Mouse (Mus musculus) myocyte (in vitro differentiated cells): ENCODE measurements at regions not wholly inside any gene's neighbourhood (a gene's known extent, or its start where the extent isn't known, plus 50 kb on each side); places are given as distances from the start of the nearest gene placed in this dataset.

Experiments
- H3K27me3 ChIP-seq: one replicate; pipeline ENCODE4 v1.6.1; 2011; ENCODE audit not compliant: control insufficient read depth, insufficient read depth, insufficient read length
- H3K36me3 ChIP-seq: one replicate; pipeline ENCODE4 v1.6.1; 2011; ENCODE audit not compliant: control insufficient read depth, insufficient read depth
- H3K4me2 ChIP-seq: one replicate; pipeline ENCODE4 v1.6.1; 2011; ENCODE audit warnings: low read depth, control low read depth
- H3K4me3 ChIP-seq: one replicate; pipeline ENCODE4 v1.5.1; 2011; ENCODE audit warnings: mild to moderate bottlenecking, control low read depth, moderate library complexity
- H3K79me2 ChIP-seq: one replicate; pipeline ENCODE4 v1.6.1; 2011; ENCODE audit not compliant: control insufficient read depth, insufficient read depth
- H3ac ChIP-seq: one replicate; pipeline ENCODE4 v1.6.1; 2011; ENCODE audit not compliant: control insufficient read depth, insufficient read length
- CEBPB ChIP-seq: IDR thresholded peaks from 2 replicates; pipeline ENCODE4 v1.6.1; 2011; ENCODE audit warnings: mild to moderate bottlenecking, moderate library complexity; ENCODE audit not compliant: poor library complexity, insufficient read depth, severe bottlenecking
- E2F4 ChIP-seq: IDR thresholded peaks from one replicate; pipeline ENCODE4 v1.6.1; 2011; ENCODE audit warnings: mild to moderate bottlenecking, control low read depth, moderate library complexity; ENCODE audit not compliant: insufficient read depth
- MAX ChIP-seq: IDR thresholded peaks from one replicate; pipeline ENCODE4 v1.6.1; 2011; ENCODE audit warnings: low read depth, mild to moderate bottlenecking, control low read depth
- MYOD1 ChIP-seq, 3 experiments: IDR thresholded peaks; one replicate each; pipeline ENCODE4 v1.6.1; 2011; ENCODE audit warnings: control low read depth in 2 of 3, low read depth in 2 of 3, mild to moderate bottlenecking in 2 of 3, moderate library complexity in 1 of 3; ENCODE audit not compliant: insufficient read length in 2 of 3, control insufficient read depth in 1 of 3
- MYOG ChIP-seq, 3 experiments: IDR thresholded peaks; one replicate each; pipeline ENCODE4 v1.6.1; 2011; ENCODE audit warnings: control low read depth in 2 of 3, low read depth in 2 of 3, mild to moderate bottlenecking in 2 of 3; ENCODE audit not compliant: insufficient read length in 2 of 3, control insufficient read depth in 1 of 3, insufficient read depth in 1 of 3
- POLR2A ChIP-seq: IDR thresholded peaks from one replicate; pipeline ENCODE4 v1.6.1; 2011; ENCODE audit warnings: low read depth, mild to moderate bottlenecking, control low read depth, moderate library complexity; ENCODE audit not compliant: insufficient read length
- POLR2AphosphoS2 ChIP-seq: IDR thresholded peaks from one replicate; pipeline ENCODE4 v1.6.1; 2011; ENCODE audit warnings: low read depth, control low read depth; ENCODE audit not compliant: insufficient read length
- REST ChIP-seq: IDR thresholded peaks from one replicate; pipeline ENCODE4 v1.6.1; 2011; ENCODE audit warnings: mild to moderate bottlenecking, control low read depth, moderate library complexity; ENCODE audit not compliant: insufficient read depth, insufficient read length
- SRF ChIP-seq: IDR thresholded peaks from one replicate; pipeline ENCODE4 v1.6.1; 2011; ENCODE audit warnings: low read depth; ENCODE audit not compliant: control insufficient read depth, insufficient read length
- TCF12 ChIP-seq: IDR thresholded peaks from one replicate; pipeline ENCODE4 v1.6.1; 2011; ENCODE audit warnings: mild to moderate bottlenecking, control low read depth; ENCODE audit not compliant: poor library complexity, insufficient read depth, severe bottlenecking
- TCF3 ChIP-seq: IDR thresholded peaks from one replicate; pipeline ENCODE4 v1.6.1; 2011; ENCODE audit warnings: low read depth, control low read depth; ENCODE audit not compliant: insufficient read length
- USF1 ChIP-seq: IDR thresholded peaks from one replicate; pipeline ENCODE4 v1.6.1; 2011; ENCODE audit warnings: low read depth, mild to moderate bottlenecking, control low read depth, moderate library complexity

DNA sequence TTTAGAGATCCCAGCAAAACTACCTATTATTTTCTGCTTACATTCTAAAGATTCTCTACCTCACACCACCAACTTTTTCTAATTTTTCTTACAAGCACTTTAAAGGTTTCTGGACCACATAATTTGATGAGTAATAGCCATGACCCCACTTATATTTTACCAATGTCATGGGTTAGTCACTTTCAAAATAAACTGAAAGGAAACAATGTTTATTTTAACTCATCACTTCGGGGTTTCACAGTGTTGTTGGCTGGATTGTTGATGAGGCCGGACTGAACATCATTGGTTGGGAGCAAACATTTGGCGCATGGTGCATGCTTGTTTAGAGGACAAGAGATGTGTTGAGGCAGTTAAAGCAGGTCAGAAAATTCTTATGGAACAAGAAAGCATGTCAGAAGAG is 124.1 kb downstream of the Fzd1 start:
- Histone ChIP-seq H3K4me2 (peak overlapping the region; percentile 12), H3ac (no peak overlapping the region), H3K4me3 (no peak overlapping the region), H3K27me3 (no peaks in the 10 kb centered on the region), H3K36me3 (no peaks in the 10 kb centered on the region), H3K79me2 (no peaks in the 10 kb centered on the region)
- TF ChIP-seq POLR2A, result no peak
- no peak for TF ChIP-seq MYOD1 (IDR thresholded peaks at IDR 0.05; ENCODE audit: control insufficient read depth in 1 of 3, insufficient read length in 2 of 3, low read depth in 2 of 3)
- TF ChIP-seq TCF3, result no peak
- TF ChIP-seq USF1, result no peak
- TF ChIP-seq CEBPB, result no peak
- TF ChIP-seq TCF12, result no peak
- TF ChIP-seq POLR2AphosphoS2, result no peak
- TF ChIP-seq E2F4, result no peak
- no peak for TF ChIP-seq MAX
- TF ChIP-seq REST, result no peak
- TF ChIP-seq MYOG (IDR thresholded peaks at IDR 0.05; ENCODE audit: control insufficient read depth in 1 of 3, insufficient read depth in 1 of 3, insufficient read length in 2 of 3, low read depth in 2 of 3), result no peak
- no peak for TF ChIP-seq SRF

DNA sequence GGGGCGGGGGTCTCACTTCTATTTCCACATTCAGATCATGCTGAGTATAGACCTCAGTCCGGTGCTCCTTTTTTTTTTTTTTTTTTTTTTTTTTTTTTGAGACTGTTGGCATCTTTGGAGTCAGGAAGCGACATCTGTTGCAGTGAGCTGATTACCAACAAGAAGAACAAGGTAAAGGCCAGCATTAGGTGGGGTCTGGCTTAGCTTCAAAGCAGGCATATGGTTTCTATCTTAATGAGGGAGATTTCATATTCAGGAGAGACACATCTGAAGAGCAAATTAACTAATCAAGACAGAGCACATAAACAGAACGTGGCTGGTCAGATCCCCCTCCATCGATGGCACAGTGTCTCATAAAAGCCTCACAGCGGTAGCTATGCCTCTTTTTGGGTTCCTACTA is 132.6 kb downstream of the Fzd1 start:
- H3K4me3 ChIP-seq, result no peak overlapping the region

DNA sequence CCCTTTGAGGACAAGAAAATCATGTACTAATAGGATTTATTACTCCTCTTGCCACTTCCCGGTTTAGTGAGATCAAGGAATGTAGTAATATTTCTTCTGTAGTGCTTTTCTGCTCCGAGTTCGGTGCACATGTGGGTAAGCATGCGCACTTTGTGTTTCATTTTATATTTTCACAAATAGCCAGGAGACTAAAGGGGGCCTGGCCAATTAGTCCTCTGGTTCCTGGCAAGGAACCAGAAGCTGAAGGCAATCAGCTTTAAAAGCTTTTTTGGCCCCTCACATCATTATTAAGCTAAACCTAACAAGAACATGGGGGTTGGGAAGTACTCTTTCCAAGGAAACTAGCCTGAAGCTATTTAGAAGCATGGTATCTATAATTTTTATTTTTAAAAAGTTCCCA is 134.2 kb downstream of the Fzd1 start:
- H3K4me2 ChIP-seq, result no peak overlapping the region
- H3K27me3 ChIP-seq, result no peaks in the 10 kb centered on the region
- no peak for TF ChIP-seq TCF12
- no peaks in the 10 kb centered on the region for H3K79me2 ChIP-seq
- H3K36me3 ChIP-seq, result no peaks in the 10 kb centered on the region
- no peak overlapping the region for H3ac ChIP-seq
- no peak overlapping the region for H3K4me3 ChIP-seq

More for the DNA sequence above, 132.6 kb downstream of the Fzd1 start:
- no peaks in the 10 kb centered on the region for H3K79me2 ChIP-seq
- H3K4me2 ChIP-seq, result no peak overlapping the region
- no peaks in the 10 kb centered on the region for H3K36me3 ChIP-seq
- no peak overlapping the region for H3ac ChIP-seq
- TF ChIP-seq MYOD1 (IDR thresholded peaks at IDR 0.05; ENCODE audit: control insufficient read depth in 1 of 3, insufficient read length in 2 of 3, low read depth in 2 of 3) (no peak), SRF (no peak), TCF3 (no peak), E2F4 (no peak), MYOG (IDR thresholded peaks at IDR 0.05; ENCODE audit: control insufficient read depth in 1 of 3, insufficient read depth in 1 of 3, insufficient read length in 2 of 3, low read depth in 2 of 3) (no peak), REST (no peak), USF1 (no peak), MAX (no peak), TCF12 (no peak), CEBPB (no peak), POLR2AphosphoS2 (no peak), POLR2A (no peak)
- no peaks in the 10 kb centered on the region for H3K27me3 ChIP-seq

GRCm38 (mm10) chr5:4620513-4621210 is 137.2 kb downstream of the Fzd1 start:
- no peak overlapping the region for H3ac ChIP-seq
- no peak for TF ChIP-seq USF1
- no peak for TF ChIP-seq SRF
- TF ChIP-seq MAX, result no peak
- TF ChIP-seq E2F4, result no peak
- TF ChIP-seq REST, result no peak
- no peak for TF ChIP-seq CEBPB
- no peak for TF ChIP-seq MYOD1 (IDR thresholded peaks at IDR 0.05; ENCODE audit: control insufficient read depth in 1 of 3, insufficient read length in 2 of 3, low read depth in 2 of 3)
- TF ChIP-seq POLR2A, result no peak
- no peak for TF ChIP-seq TCF12
- H3K27me3 ChIP-seq, result no peaks in the 10 kb centered on the region

GRCm38 (mm10) chr5:4615233-4615632 is 142.6 kb downstream of the Fzd1 start:
- Histone ChIP-seq H3K27me3 (no peaks in the 10 kb centered on the region), H3K4me3 (no peak overlapping the region), H3K36me3 (no peaks in the 10 kb centered on the region), H3K79me2 (no peaks in the 10 kb centered on the region), H3K4me2 (no peak overlapping the region), H3ac (no peak overlapping the region)
- TF ChIP-seq SRF, result no peak
- TF ChIP-seq MAX, result no peak
- TF ChIP-seq MYOG (IDR thresholded peaks at IDR 0.05; ENCODE audit: control insufficient read depth in 1 of 3, insufficient read depth in 1 of 3, insufficient read length in 2 of 3, low read depth in 2 of 3), result no peak
- TF ChIP-seq E2F4, result no peak
- no peak for TF ChIP-seq CEBPB
- TF ChIP-seq POLR2A, result no peak
- no peak for TF ChIP-seq TCF12
- no peak for TF ChIP-seq REST
- no peak for TF ChIP-seq TCF3
- no peak for TF ChIP-seq POLR2AphosphoS2
- TF ChIP-seq USF1, result no peak
- no peak for TF ChIP-seq MYOD1 (IDR thresholded peaks at IDR 0.05; ENCODE audit: control insufficient read depth in 1 of 3, insufficient read length in 2 of 3, low read depth in 2 of 3)

More at GRCm38 (mm10) chr5:4620513-4621210, 137.2 kb downstream of the Fzd1 start:
- Histone ChIP-seq H3K79me2 (no peaks in the 10 kb centered on the region), H3K36me3 (no peaks in the 10 kb centered on the region), H3K4me2 (no peak overlapping the region), H3K4me3 (no peak overlapping the region)
